In genomic region chr2:31501448-31502130, GRCm38 (mm10) we compare ENCODE assay signal across 8 mouse cellular contexts. TPM values are rescaled to one million over a fixed set of nuclear protein-coding genes. Genes with fewer than 3 reads are reported as not detected.
DNase-seq lines count a peak whose midpoint lies in the region; ATAC-seq lines count a peak whose summit lies in the region.

No protein-coding gene starts in this region.

- no peaks in the 10 kb centered on the region for H3K9me3 ChIP-seq in embryonic facial prominence, embryonic 10.5 days

- H3K27ac ChIP-seq in embryonic facial prominence, embryonic 10.5 days (replicated peaks), result peak overlapping the region; percentile 44

- intact Hi-C loops in gastrocnemius, postnatal 14 days (cut with DNase I; ENCODE audit: low total_unique reads), result no loop called here

- peaks cover 95% of the 10 kb centered on the region for H3K4me1 ChIP-seq in embryonic facial prominence, embryonic 10.5 days

- no peaks in the 10 kb centered on the region for H3K36me3 ChIP-seq in embryonic facial prominence, embryonic 10.5 days (replicated peaks)

- peaks cover 99% of the 10 kb centered on the region for H3K27me3 ChIP-seq in embryonic facial prominence, embryonic 10.5 days (replicated peaks; ENCODE audit: low read depth, poor library complexity, severe bottlenecking)

- DNase-seq in gastrocnemius, postnatal 14 days, result peak; percentile 24
- no peak for DNase-seq in gastrocnemius, adult 18-20 months (ENCODE audit: low spot score)
- DNase-seq in retina, postnatal 1 day, result peak; percentile 43
- DNase-seq in retina, embryonic 14.5 days (ENCODE audit: low spot score), result no peak
- DNase-seq in embryonic facial prominence, embryonic 10.5 days (ENCODE audit: low spot score), result peak; percentile 58
- no peak for DNase-seq in spleen, postnatal 4 days (ENCODE audit: low spot score in 2 of 2)
- DNase-seq in gastrocnemius, adult 8-10 months (ENCODE audit: low spot score in 2 of 2), result no peak

- H3K4me3 ChIP-seq in embryonic facial prominence, embryonic 10.5 days, result no peak overlapping the region

- WGBS in embryonic facial prominence, embryonic 10.5 days, result 45% methylated on average over 20 of the region's 20 CpGs

- ATAC-seq in megakaryocyte-erythroid progenitor cell, adult 5-6 weeks (replicated peaks; ENCODE audit: low FRiP score, low TSS enrichment, poor library complexity, severe bottlenecking), result no peak

RNA-seq across cellular contexts. Expression of gene Ass1, which starts 31.6 kb away (rescaled TPM):
- total RNA-seq in gastrocnemius, postnatal 14 days (2021), result 1 to 10 TPM; 1.2 to 2.0 TPM
- total RNA-seq in gastrocnemius, adult 18-20 months (2021), result 1 to 10 TPM; 2.4 to 5.9 TPM
- 13.0 and 16.1 TPM in 2 replicates for polyA plus RNA-seq in embryonic facial prominence, embryonic 10.5 days (2016; fragmentation: Nextera tagmentation; extraction: Ambion mirVana)
- 63.2 and 78.5 TPM in 2 replicates for total RNA-seq in megakaryocyte-erythroid progenitor cell, adult 5-6 weeks (2014; fragmentation: Nextera tagmentation)
- total RNA-seq in megakaryocyte-erythroid progenitor cell, adult 5-6 weeks (2017), result 93.7 and 108 TPM in 2 replicates
- 1 to 10 TPM; 2.4 to 4.4 (median 3.3) TPM for total RNA-seq in gastrocnemius, adult 8-10 months (2022)

Comparison
In these comparisons a context has a peak if more than half of its experiments do, and no peak if none do; other contexts are left out.
1. DNase-seq: peak in gastrocnemius, postnatal 14 days (single experiment), retina, postnatal 1 day (single experiment) and embryonic facial prominence, embryonic 10.5 days (single experiment); none in gastrocnemius, adult 18-20 months (single experiment), retina, embryonic 14.5 days (single experiment), spleen, postnatal 4 days (0 of 2) and gastrocnemius, adult 8-10 months (0 of 2).
2. RNA of gene Ass1, which starts 31.6 kb away (total RNA-seq): 63.2 to 108 TPM in megakaryocyte-erythroid progenitor cell, adult 5-6 weeks; 2.4 to 5.9 TPM in gastrocnemius, adult 18-20 months, 2.4 to 4.4 TPM in gastrocnemius, adult 8-10 months and 1.2 to 2.0 TPM in gastrocnemius, postnatal 14 days; every median in the first group is over 4 times any median in the second.